Mouse (Mus musculus): ENCODE measurements around the gene Coro2b. TPM values are rescaled to one million over a fixed set of nuclear protein-coding genes. Genes with fewer than 3 reads are reported as not detected.

Coro2b gene
- polyA plus RNA-seq, 1 experiment = 2.8 TPM

DNA sequence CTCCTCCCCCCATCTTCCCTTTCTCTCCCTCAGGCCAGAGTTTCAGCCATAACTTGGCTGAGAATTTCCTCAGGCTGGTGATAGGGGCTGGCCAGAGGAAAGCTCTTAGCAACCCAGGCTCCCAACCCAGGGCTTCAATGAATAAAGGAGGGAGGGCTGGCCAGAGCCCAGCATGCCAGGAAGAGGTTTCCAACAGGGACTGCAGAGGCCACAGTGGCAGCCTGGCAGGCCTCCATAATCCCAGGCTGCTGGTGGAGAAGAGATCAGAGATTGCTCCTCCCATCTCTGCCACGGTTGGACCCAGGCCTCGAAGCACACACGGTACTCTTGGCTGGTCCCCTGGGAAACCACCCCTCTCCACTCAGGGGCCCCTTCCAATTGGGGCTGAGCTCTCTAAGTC lies 10.4 kb downstream of the Coro2b start:
- no peak for TF ChIP-seq CTCF (IDR thresholded peaks at IDR 0.05; ENCODE audit: control insufficient read depth, insufficient read depth, low read length)
- no peak for TF ChIP-seq POLR2A (IDR thresholded peaks at IDR 0.05; ENCODE audit: borderline replicate concordance, control insufficient read depth, low read depth, low read length)
- H3K4me1 ChIP-seq (ENCODE audit: control insufficient read depth, insufficient read depth, low read length) = no peaks in the 10 kb centered on the region
- WGBS = 77% methylated on average over 3 of the region's 3 CpGs
- H3K4me3 ChIP-seq (replicated peaks; ENCODE audit: control insufficient read depth, low read depth, low read length) = no peak overlapping the region
- no peak overlapping the region for H3K27ac ChIP-seq (ENCODE audit: control insufficient read depth, insufficient read depth, low read depth, low read length, poor library complexity)

DNA sequence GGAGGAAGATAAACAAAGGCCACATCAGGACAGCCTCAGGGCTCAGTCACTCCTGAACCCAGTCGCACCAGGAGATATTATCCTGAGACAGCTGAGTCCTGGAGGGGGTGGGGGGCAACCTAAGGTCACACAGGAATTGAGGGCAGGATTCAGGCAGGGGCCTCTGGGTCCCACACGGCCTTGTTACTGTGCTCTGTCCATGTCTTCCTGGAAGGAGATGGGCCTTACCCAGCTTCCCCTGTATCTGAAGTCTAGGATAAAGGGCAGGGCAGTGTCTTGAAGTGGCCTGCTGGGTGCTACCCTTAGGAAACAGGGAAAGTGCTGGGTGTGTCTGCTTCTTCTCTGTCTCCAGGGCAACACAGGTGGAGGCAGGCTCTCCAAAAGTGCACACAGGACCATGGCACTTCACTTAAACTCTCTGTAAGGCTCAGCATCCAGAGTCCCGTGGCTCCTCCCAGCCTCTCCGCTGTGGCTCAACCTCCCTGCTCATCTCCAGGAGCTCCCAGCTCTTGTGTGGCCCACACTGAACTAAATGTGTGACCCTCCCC lies 12.0 kb downstream of the Coro2b start:
- WGBS = 78% methylated on average over 4 of the region's 4 CpGs
- TF ChIP-seq POLR2A (IDR thresholded peaks at IDR 0.05; ENCODE audit: borderline replicate concordance, control insufficient read depth, low read depth, low read length) (no peak), CTCF (IDR thresholded peaks at IDR 0.05; ENCODE audit: control insufficient read depth, insufficient read depth, low read length) (no peak)
- no peak overlapping the region for H3K27ac ChIP-seq (ENCODE audit: control insufficient read depth, insufficient read depth, low read depth, low read length, poor library complexity)
- H3K4me1 ChIP-seq (ENCODE audit: control insufficient read depth, insufficient read depth, low read length) = no peaks in the 10 kb centered on the region
- H3K4me3 ChIP-seq (replicated peaks; ENCODE audit: control insufficient read depth, low read depth, low read length) = no peak overlapping the region

DNA sequence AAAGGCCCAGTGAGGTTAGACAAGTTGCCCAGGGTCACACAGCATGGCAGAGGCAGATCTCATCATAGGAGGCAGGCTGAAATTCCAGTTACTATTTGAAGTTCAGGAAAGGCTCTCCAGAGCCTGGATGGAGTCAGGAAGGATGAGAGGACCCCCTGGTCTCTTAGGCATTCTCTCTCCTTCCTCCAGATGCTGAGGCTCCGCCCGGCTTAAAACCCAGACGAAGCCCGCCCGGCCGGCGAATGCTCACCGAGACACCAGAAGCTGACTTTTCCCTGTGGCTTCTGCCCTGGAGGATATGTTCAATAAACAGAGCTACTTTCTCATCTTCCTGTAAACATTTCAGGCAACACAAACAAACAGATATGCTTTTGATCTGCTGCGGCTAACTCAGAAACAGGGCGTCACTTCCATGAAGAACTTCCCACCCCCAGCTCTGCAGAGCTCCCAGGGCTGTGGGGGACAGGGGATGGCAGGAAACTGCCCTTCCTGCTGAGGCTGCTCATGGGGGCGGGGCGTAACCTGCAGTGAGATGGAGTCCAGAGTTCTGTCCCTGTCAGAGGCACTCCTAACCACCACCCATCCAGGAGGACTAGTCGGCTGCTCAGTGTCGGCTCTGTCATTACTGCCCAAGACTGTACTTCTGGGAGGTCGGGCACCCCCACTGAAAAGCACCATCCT lies 13.9 kb downstream of the Coro2b start:
- no peak overlapping the region for H3K4me3 ChIP-seq (replicated peaks; ENCODE audit: control insufficient read depth, low read depth, low read length)
- TF ChIP-seq CTCF (IDR thresholded peaks at IDR 0.05; ENCODE audit: control insufficient read depth, insufficient read depth, low read length) (no peak), POLR2A (IDR thresholded peaks at IDR 0.05; ENCODE audit: borderline replicate concordance, control insufficient read depth, low read depth, low read length) (no peak)
- no peaks in the 10 kb centered on the region for H3K4me1 ChIP-seq (ENCODE audit: control insufficient read depth, insufficient read depth, low read length)
- no peak overlapping the region for H3K27ac ChIP-seq (ENCODE audit: control insufficient read depth, insufficient read depth, low read depth, low read length, poor library complexity)
- WGBS = 51% methylated on average over 15 of the region's 15 CpGs

DNA sequence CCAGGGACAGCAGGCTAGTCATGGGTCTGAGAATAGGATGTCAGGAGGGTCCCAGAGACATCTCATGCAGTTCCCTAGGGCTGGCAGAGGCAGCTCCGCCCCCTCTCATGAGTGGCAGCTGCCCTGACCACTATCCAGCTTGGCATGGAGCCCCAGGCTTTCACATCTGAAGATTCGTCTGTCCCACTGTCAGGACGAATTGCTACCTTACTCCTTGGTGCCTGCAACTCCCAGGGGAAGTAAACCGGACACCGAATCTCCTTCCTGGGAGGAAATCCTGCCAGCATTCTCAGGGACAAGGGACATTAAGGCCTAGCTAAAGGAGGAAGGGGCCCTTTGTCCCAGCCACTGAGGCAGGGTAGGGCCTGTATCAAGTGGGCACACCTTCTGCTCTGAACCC lies 14.6 kb downstream of the Coro2b start:
- 62% methylated on average over 5 of the region's 5 CpGs for WGBS

DNA sequence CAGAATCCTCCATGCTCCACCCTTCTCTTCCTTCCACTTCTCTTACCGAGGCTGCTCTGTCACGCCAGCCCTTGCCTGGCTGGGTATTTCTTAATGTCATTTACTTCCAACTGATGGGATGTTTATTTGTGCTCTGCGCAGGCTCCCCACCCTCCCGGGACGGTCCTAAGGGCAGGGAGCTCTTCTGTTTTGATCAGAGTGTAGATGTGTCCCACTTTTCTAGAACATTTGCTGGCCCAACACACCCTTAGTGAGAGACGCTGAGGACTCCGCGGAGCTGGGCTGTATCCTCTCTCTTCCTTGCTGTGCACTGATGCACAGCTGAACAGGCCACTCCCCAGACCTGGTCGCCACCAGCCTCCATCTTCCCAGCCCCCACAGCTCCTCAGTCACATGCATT lies 15.3 kb downstream of the Coro2b start:
- WGBS = 55% methylated on average over 9 of the region's 9 CpGs
- TF ChIP-seq CTCF (IDR thresholded peaks at IDR 0.05; ENCODE audit: control insufficient read depth, insufficient read depth, low read length) (no peak), POLR2A (IDR thresholded peaks at IDR 0.05; ENCODE audit: borderline replicate concordance, control insufficient read depth, low read depth, low read length) (no peak)
- Histone ChIP-seq H3K4me3 (replicated peaks; ENCODE audit: control insufficient read depth, low read depth, low read length) (no peak overlapping the region), H3K4me1 (ENCODE audit: control insufficient read depth, insufficient read depth, low read length) (no peaks in the 10 kb centered on the region), H3K27ac (ENCODE audit: control insufficient read depth, insufficient read depth, low read depth, low read length, poor library complexity) (no peak overlapping the region)

More for the DNA sequence above, 14.6 kb downstream of the Coro2b start:
- Histone ChIP-seq H3K4me3 (replicated peaks; ENCODE audit: control insufficient read depth, low read depth, low read length) (no peak overlapping the region), H3K27ac (ENCODE audit: control insufficient read depth, insufficient read depth, low read depth, low read length, poor library complexity) (no peak overlapping the region), H3K4me1 (ENCODE audit: control insufficient read depth, insufficient read depth, low read length) (no peaks in the 10 kb centered on the region)
- TF ChIP-seq CTCF (IDR thresholded peaks at IDR 0.05; ENCODE audit: control insufficient read depth, insufficient read depth, low read length) (no peak), POLR2A (IDR thresholded peaks at IDR 0.05; ENCODE audit: borderline replicate concordance, control insufficient read depth, low read depth, low read length) (no peak)

DNA sequence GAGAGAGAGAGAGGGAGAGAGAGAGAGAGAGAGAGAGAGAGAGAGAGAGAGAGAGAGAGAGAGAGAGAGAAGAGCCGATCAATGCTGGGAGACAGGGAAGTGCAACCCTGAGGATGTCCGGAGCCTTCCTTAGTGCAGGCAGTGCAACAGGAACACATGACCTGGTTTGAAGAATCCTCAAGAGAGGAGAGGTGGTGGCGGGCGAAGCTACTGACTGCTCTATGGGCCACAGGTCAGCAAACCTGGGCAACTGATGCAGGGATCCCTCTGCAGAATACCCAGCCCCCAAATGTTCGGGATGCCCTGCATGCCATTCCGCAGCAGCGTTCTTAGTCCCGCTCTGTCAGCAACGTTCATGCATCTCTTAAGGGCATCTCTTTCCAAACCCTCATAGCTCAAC lies 15.9 kb downstream of the Coro2b start:
- TF ChIP-seq CTCF (IDR thresholded peaks at IDR 0.05; ENCODE audit: control insufficient read depth, insufficient read depth, low read length) = no peak
- TF ChIP-seq POLR2A (IDR thresholded peaks at IDR 0.05; ENCODE audit: borderline replicate concordance, control insufficient read depth, low read depth, low read length) = no peak
- WGBS = 64% methylated on average over 9 of the region's 9 CpGs
- no peak overlapping the region for H3K4me3 ChIP-seq (replicated peaks; ENCODE audit: control insufficient read depth, low read depth, low read length)
- no peak overlapping the region for H3K27ac ChIP-seq (ENCODE audit: control insufficient read depth, insufficient read depth, low read depth, low read length, poor library complexity)
- H3K4me1 ChIP-seq (ENCODE audit: control insufficient read depth, insufficient read depth, low read length) = no peaks in the 10 kb centered on the region

DNA sequence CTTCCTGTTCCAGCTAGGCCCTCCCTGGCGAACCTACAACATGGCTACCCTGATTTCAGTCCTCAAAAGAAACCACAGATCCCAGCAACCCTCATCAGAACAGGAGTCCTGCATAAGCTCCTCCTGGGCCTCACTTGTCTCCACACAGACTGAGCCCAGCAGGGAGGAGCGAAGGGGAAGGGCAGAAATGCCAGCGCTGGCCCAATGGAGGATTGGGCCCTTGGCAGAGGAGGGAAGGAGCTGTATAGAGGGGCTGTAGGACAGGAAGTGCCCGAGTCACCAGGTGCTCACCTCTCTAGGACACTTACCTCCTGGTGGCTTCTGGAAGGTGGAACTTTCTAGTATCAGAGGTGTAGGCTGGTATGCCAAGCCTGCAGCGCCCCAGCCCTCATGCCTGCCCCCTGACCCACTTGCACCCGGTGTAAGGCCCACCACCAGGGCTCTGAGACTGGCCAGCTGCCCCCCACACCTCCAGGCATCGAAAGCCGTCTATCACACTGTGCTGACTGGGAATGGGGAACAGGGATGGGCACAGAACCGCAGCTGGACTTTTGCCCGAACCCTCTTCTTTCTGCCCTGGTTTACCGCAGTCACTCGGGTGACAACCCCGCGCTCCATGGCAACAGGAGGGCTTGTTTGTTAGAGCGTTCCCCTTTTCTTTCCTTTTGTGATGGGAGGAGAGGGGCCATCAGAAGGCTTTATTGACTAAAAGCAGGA lies 16.9 kb downstream of the Coro2b start:
- no peaks in the 10 kb centered on the region for H3K4me1 ChIP-seq (ENCODE audit: control insufficient read depth, insufficient read depth, low read length)
- 60% methylated on average over 15 of the region's 15 CpGs for WGBS
- no peak overlapping the region for H3K27ac ChIP-seq (ENCODE audit: control insufficient read depth, insufficient read depth, low read depth, low read length, poor library complexity)
- no peak for TF ChIP-seq CTCF (IDR thresholded peaks at IDR 0.05; ENCODE audit: control insufficient read depth, insufficient read depth, low read length)
- no peak for TF ChIP-seq POLR2A (IDR thresholded peaks at IDR 0.05; ENCODE audit: borderline replicate concordance, control insufficient read depth, low read depth, low read length)
- no peak overlapping the region for H3K4me3 ChIP-seq (replicated peaks; ENCODE audit: control insufficient read depth, low read depth, low read length)

DNA sequence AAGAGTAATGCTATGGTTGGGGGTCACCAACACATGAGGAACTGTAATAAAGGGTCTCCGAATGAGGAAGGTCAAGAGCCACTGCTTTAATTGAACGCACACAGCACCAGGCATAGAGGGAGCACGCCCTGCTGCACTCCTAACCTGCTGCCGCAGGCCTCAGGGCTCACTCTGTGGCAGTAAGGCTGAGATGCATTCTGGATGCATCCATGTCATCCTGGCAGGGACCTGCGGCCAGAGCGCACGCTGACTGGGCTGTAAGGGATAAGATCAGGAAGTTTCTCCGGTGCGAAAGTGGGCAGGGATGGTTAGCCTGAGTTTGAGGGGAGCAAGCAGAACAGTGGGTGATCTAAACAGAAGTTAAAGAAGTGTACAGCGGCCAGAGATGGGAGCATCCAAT lies 17.5 kb downstream of the Coro2b start:
- Histone ChIP-seq H3K4me3 (replicated peaks; ENCODE audit: control insufficient read depth, low read depth, low read length) (no peak overlapping the region), H3K4me1 (ENCODE audit: control insufficient read depth, insufficient read depth, low read length) (no peaks in the 10 kb centered on the region), H3K27ac (ENCODE audit: control insufficient read depth, insufficient read depth, low read depth, low read length, poor library complexity) (no peak overlapping the region)
- TF ChIP-seq POLR2A (IDR thresholded peaks at IDR 0.05; ENCODE audit: borderline replicate concordance, control insufficient read depth, low read depth, low read length) (no peak), CTCF (IDR thresholded peaks at IDR 0.05; ENCODE audit: control insufficient read depth, insufficient read depth, low read length) (no peak)
- WGBS = 84% methylated on average over 10 of the region's 10 CpGs
